Mouse (Mus musculus) cerebellum, postnatal 14 days (tissue): ENCODE data around the gene Crisp1.

Experiments
- DNase-seq, 2 experiments: peaks; one replicate each; pipeline ENCODE4 v3.0.0; 2021; ENCODE audit warnings: mixed read lengths in 2 of 2

Gene Crisp1

DNA sequence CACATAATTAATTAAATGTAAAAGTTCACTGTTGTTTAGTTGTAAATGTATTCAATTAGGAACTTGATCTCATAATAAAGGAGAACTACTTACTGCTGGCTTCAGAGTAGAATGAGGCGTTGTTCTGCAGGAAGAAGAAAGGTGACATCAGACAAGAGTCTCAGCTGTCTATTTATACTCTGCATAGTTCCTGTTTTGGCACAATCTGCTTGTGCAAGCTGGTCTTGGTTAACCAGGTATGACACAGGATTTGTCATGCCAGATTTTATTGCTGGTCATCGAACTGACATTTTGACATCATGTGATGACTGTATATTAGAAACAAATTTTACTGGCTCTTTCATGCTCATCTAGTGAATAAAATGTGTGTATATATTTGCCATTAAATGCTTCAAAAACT, at the start of gene Crisp1:
Gene Crisp1, minus strand, starts transcription at position 146 of the 400 bp plus-strand sequence.
- no peak for DNase-seq

DNA sequence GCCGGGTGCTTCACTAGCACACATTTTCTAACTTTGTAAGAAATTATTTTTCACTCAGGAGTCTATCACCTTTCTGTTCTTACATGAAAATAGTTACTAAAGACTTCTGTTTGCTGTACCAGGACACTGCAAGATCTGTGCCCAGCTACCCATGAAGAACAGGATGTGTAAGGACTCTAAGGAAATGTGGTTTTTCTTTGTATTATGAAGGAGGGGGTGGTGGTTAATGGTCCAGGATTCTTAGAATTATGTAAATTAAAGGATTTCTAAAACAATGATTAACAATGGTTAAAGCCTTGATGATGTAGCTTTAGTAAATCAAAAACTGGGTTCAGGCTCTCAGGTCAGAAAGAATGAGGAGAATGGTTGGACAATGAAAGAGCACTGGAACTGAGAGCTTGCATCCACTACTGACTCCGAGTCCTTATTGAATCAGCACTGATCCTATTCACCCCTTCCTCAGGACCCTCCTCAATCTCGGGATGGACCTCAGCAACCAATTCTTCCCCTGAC, 23.5 kb upstream of the Crisp1 start:
- no peak for DNase-seq

DNA sequence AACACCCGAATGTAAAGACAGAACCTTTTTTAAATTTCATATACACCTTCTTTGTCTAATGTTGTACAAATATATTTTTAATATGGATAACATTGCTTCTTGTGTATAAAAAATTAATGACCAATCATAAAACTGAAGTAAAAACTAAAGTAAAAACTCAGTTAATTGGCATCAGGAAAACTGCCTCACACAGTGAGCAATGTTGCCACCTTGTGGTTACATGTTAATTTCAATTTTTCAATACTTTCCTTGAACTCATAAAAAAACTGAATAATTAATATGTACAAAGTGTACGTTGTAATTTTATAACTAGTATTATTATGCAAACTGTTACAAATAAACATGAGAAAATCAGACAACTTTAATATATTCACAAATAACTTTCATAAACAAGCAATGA, 33.6 kb downstream of the Crisp1 start:
- no peak for DNase-seq

DNA sequence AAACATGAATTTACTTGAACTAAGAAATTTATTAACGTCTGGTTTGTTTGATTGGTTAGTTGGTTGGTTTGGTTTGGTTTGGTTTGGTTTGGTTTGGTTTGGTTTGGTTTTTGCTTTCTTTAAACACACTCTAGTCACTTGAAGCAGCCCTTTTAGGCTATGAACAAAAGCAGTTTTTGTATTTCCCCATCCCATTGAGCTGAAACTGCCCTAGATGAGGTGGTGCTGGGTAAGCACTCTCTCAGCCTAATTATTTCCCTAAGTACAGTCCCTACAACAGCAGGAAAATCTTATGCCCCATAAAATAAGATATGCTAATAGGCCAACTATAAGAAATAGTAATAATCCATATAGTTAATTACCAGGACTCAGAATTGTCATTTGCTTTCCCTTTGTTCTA, 43.5 kb downstream of the Crisp1 start:
- DNase-seq = no peak

DNA sequence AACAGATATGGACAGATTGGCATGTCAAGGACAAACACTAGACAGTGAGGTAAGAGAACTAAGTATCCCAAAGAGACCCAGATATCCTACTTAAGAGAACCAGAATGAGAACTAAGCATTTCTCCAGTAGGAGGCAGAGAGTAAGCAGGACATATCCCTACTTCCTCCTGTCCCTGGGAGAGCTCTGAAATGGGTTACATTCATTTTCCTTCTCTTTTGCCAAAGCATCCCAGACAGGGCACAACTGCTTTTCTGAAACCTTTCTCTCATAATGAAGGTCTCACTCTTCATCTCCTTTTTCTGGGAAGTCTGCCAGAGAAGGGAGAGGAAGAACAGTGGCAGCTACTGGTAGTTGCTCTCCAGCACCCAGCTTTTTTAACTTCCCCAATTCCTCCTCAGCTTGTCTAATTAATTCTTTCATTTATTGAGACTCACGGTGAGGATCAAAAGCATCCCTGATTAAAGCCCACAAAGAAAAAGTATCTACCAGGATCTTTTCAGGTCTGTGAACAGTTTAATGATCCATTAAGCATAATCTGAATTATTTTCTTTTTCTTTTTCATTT, 44.0 kb downstream of the Crisp1 start:
- no peak for DNase-seq

DNA sequence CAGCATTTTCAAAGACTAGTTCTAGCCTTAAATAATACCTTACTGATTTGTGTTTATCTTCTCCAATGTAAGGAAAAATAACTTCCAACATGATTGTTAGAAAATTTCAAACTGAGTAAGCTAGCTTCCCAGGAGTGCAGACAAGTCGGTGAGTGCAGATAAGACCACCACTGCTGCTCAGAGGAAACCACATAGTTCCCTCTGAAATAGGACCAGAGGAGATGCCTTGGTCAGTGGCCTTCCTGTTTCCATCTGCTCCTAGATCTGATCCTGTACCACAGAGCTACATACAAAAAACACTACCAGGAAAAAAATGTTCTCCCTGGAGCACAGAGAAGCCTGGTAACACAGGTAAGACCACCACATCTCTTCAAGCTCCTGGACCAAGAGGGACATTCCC, 66.5 kb downstream of the Crisp1 start:
- DNase-seq = no peak
